Mouse (Mus musculus) CH12.LX (cell line): ENCODE measurements at regions not wholly inside any gene's neighbourhood (a gene's known extent, or its start where the extent isn't known, plus 50 kb on each side); places are given as distances from the start of the nearest gene placed in this dataset.

Source experiments
- DNase-seq: peaks from one replicate; pipeline ENCODE4 v3.0.0-alpha.2; 2013; ENCODE audit errors: extremely low read depth
- H3K27ac ChIP-seq: 2 replicates; pipeline ENCODE4 v1.5.1; 2012; ENCODE audit warnings: low read depth, mild to moderate bottlenecking, control low read depth, moderate library complexity; ENCODE audit not compliant: insufficient read depth
- H3K27me3 ChIP-seq: replicated peaks from 2 replicates; pipeline ENCODE3; 2012; ENCODE audit warnings: inconsistent platforms
- H3K36me3 ChIP-seq, 2 experiments: replicated peaks in 1 of 2; 2 replicates each; pipeline versions ENCODE3 to v1.6.1; 2012; ENCODE audit warnings: inconsistent platforms in 1 of 2, low read length in 1 of 2, mild to moderate bottlenecking in 1 of 2, mixed read lengths in 1 of 2, moderate library complexity in 1 of 2; ENCODE audit not compliant: control insufficient read depth in 1 of 2, insufficient read depth in 1 of 2
- H3K4me1 ChIP-seq, 2 experiments: 2 replicates each; pipeline ENCODE4 v1.6.1; 2012; ENCODE audit warnings: inconsistent platforms in 1 of 2, moderate library complexity in 1 of 2; ENCODE audit not compliant: insufficient read depth in 2 of 2, control insufficient read depth in 1 of 2
- H3K4me2 ChIP-seq: 2 replicates; pipeline ENCODE4 v1.6.1; 2012; ENCODE audit warnings: low read depth, mild to moderate bottlenecking, control low read depth; ENCODE audit not compliant: poor library complexity, insufficient read depth, severe bottlenecking
- H3K4me3 ChIP-seq, 3 experiments: fragments of 150-350 bp in 1 of 3; sonication (generic) in 1 of 3; replicated peaks in 1 of 3; 2 replicates each; pipeline versions ENCODE3 to v1.5.1; 2011 to 2012; ENCODE audit warnings: low read depth in 2 of 3, low read length in 2 of 3, mild to moderate bottlenecking in 2 of 3, moderate library complexity in 2 of 3, control low read depth in 1 of 3, improper control_type of control experiment in 1 of 3, inconsistent platforms in 1 of 3, mixed read lengths in 1 of 3; ENCODE audit not compliant: poor library complexity in 1 of 3
- H3K79me2 ChIP-seq: replicated peaks from 2 replicates; pipeline ENCODE4 v1.6.1; 2012; ENCODE audit warnings: mild to moderate bottlenecking, moderate library complexity; ENCODE audit not compliant: control insufficient read depth, poor library complexity, insufficient read depth, severe bottlenecking; ENCODE audit errors: extremely low read depth
- H3K9ac ChIP-seq: 2 replicates; pipeline ENCODE4 v1.6.1; 2012; ENCODE audit warnings: low read depth, mild to moderate bottlenecking, control low read depth, moderate library complexity; ENCODE audit not compliant: insufficient read depth
- H3K9me3 ChIP-seq: replicated peaks from 2 replicates; pipeline ENCODE3; 2012; ENCODE audit warnings: low read length, inconsistent platforms, mixed read lengths
- CHD1 ChIP-seq: IDR thresholded peaks from 2 replicates; pipeline ENCODE4 v1.6.1; 2012; ENCODE audit warnings: low read depth, low read length, improper control_type of control experiment, inconsistent platforms
- CHD2 ChIP-seq: IDR thresholded peaks from 2 replicates; pipeline ENCODE4 v1.6.1; 2011; ENCODE audit warnings: low read length, improper control_type of control experiment
- EP300 ChIP-seq: IDR thresholded peaks from 2 replicates; pipeline ENCODE4 v1.6.1; 2011; ENCODE audit warnings: low read length, improper control_type of control experiment
- GABPA ChIP-seq: IDR thresholded peaks from 2 replicates; pipeline ENCODE4 v1.6.1; 2012; ENCODE audit warnings: low read depth, low read length, improper control_type of control experiment, inconsistent platforms; ENCODE audit not compliant: insufficient replicate concordance
- HCFC1 ChIP-seq: IDR thresholded peaks from 2 replicates; pipeline ENCODE4 v1.6.1; 2012; ENCODE audit warnings: low read depth, mild to moderate bottlenecking, inconsistent platforms, low read length, improper control_type of control experiment
- IRF4 ChIP-seq: IDR thresholded peaks from 2 replicates; pipeline ENCODE4 v1.6.1; 2014; ENCODE audit warnings: low read depth, mild to moderate bottlenecking, inconsistent platforms, low read length, improper control_type of control experiment
- JUN ChIP-seq: IDR thresholded peaks from 2 replicates; pipeline ENCODE4 v1.6.1; 2011; ENCODE audit warnings: low read depth, mild to moderate bottlenecking, low read length, improper control_type of control experiment, moderate library complexity; ENCODE audit not compliant: insufficient read depth
- MAFK ChIP-seq: IDR thresholded peaks from 2 replicates; pipeline ENCODE4 v1.6.1; 2011; ENCODE audit warnings: low read length, improper control_type of control experiment; ENCODE audit not compliant: insufficient replicate concordance
- MAX ChIP-seq: IDR thresholded peaks from 2 replicates; pipeline ENCODE4 v1.6.1; 2011; ENCODE audit warnings: low read length, improper control_type of control experiment
- MEF2A ChIP-seq: IDR thresholded peaks from 2 replicates; pipeline ENCODE4 v1.6.1; 2014; ENCODE audit warnings: low read depth, mild to moderate bottlenecking, inconsistent platforms, low read length, improper control_type of control experiment, borderline replicate concordance
- NRF1 ChIP-seq: IDR thresholded peaks from 2 replicates; pipeline ENCODE4 v1.6.1; 2014; ENCODE audit warnings: low read depth, mild to moderate bottlenecking, inconsistent platforms, low read length, improper control_type of control experiment, moderate library complexity
- PAX5 ChIP-seq: IDR thresholded peaks from 2 replicates; pipeline ENCODE4 v1.6.1; 2012; ENCODE audit warnings: low read length, inconsistent platforms, mixed read lengths
- POLR2AphosphoS2 ChIP-seq: IDR thresholded peaks from 2 replicates; pipeline ENCODE4 v1.6.1; 2011; ENCODE audit warnings: low read depth, low read length, improper control_type of control experiment
- RCOR1 ChIP-seq: conservative IDR thresholded peaks from 2 replicates; pipeline ENCODE4 v1.6.1; 2012; ENCODE audit warnings: low read depth, mild to moderate bottlenecking, inconsistent platforms, low read length, improper control_type of control experiment
- SIN3A ChIP-seq: IDR thresholded peaks from 2 replicates; pipeline ENCODE4 v1.6.1; 2012; ENCODE audit warnings: low read length, improper control_type of control experiment, inconsistent platforms
- SMC3 ChIP-seq: IDR thresholded peaks from 2 replicates; pipeline ENCODE4 v1.6.1; 2011; ENCODE audit warnings: low read depth, low read length, improper control_type of control experiment
- TBP ChIP-seq: conservative IDR thresholded peaks from 2 replicates; pipeline ENCODE4 v1.6.1; 2011; ENCODE audit warnings: low read depth, low read length, improper control_type of control experiment
- TCF12 ChIP-seq: IDR thresholded peaks from 2 replicates; pipeline ENCODE4 v1.6.1; 2014; ENCODE audit warnings: low read depth, mild to moderate bottlenecking, inconsistent platforms, low read length, improper control_type of control experiment
- ZC3H11A ChIP-seq: IDR thresholded peaks from 2 replicates; pipeline ENCODE4 v1.6.1; 2012; ENCODE audit warnings: low read depth, mild to moderate bottlenecking, inconsistent platforms, low read length, improper control_type of control experiment
- ZNF384 ChIP-seq: IDR thresholded peaks from 2 replicates; pipeline ENCODE4 v1.6.1; 2012; ENCODE audit warnings: low read depth, low read length, improper control_type of control experiment, inconsistent platforms
- dilution Hi-C: fragments of 300-500 bp; cut with MboI; formaldehyde crosslinking; loops from 2 replicates; pipeline ENCODE4 v1.14.3; 2020; ENCODE audit warnings: low sequenced_read_pairs; ENCODE audit not compliant: extremely low pct_unique_long_range_greater_than_20kb, extremely low pct_ligation_motif_present
- in situ Hi-C: fragments of 300-500 bp; cut with MboI; formaldehyde crosslinking; loops from 3 replicates; pipeline ENCODE4 v1.14.3; 2019; ENCODE audit warnings: low sequenced_read_pairs, low pct_ligation_motif_present, low pct_unique_long_range_greater_than_20kb, mixed read lengths

DNA sequence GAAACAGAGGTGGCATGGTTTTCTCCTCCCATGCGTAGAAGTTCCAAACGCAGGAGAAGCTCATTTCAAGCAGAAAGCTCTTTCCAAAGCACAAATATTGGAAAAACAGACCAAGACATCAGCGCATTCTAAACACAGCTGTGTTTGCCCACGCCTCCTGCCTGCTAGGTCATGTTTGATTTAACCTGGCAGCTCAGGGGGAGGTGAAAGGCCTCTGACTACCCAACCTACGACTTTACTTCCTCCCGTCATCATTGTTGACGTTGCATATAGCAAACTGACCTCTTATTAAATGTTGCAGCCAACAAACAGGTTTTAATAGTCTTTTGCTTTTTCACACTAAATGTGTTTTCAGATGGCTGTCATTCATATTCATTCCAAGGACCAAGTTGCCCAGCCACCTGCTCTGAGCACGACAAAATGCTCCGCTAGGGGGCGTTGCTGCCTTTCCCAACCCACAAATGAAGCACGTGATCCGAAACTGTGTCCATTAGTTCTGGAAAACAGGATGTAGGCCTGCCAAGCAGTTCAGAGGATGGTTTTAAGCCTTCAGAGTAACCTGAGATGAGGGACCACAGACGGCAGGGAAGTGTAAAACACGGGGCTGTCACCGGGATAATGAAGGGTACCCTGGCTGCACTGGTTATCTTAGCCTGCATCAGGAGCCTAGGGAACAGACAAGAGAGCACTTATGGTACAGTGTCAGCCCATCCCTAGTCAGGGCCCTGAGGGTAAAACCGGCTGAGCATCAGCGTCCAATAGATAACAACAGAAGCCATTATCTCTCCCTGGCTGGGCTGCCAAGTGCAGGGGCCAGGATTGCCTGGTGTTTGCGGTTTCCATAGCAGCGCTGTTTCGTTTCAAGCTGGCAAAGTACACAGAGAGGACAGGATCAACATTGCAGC, 67.6 kb upstream of the Noct start (continued):
- TF ChIP-seq MEF2A, result no peak
- peak; percentile 7; the same call in 1 of the 2 replicates for TF ChIP-seq SMC3

DNA sequence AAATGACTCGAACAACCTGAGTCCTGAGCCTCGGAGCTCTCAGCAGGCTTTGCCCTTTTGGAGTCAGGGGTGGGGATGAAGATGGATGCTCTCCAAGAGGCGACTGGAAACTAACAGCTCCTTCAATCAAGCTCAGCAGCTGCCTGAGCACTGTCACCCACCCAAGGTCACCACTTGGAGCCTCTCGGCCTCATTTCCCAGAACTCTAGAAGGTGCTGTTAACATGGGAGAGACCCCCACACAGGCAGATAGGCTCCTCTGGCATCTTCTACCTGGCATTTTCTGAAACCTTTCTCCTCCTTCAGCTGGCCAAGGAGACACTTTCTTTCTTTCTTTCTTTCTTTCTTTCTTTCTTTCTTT, 67.0 kb upstream of the Noct start:
- no peak overlapping the region for H3K4me3 ChIP-seq
- no peak for TF ChIP-seq HCFC1
- TF ChIP-seq JUN, result no peak
- no peak for TF ChIP-seq TBP
- no peak for TF ChIP-seq POLR2AphosphoS2
- TF ChIP-seq MAX, result no peak
- no peak for TF ChIP-seq PAX5
- TF ChIP-seq EP300, result no peak
- TF ChIP-seq MEF2A, result no peak
- TF ChIP-seq SIN3A, result no peak
- no peak for TF ChIP-seq ZC3H11A
- no peak for TF ChIP-seq NRF1
- no peak for TF ChIP-seq TCF12
- TF ChIP-seq CHD1, result no peak
- no peak for TF ChIP-seq ZNF384
- TF ChIP-seq CHD2, result no peak
- no peak for TF ChIP-seq SMC3
- TF ChIP-seq GABPA, result no peak
- TF ChIP-seq MAFK, result no peak
- no peak for TF ChIP-seq RCOR1
- no peak for TF ChIP-seq IRF4
- no peak for DNase-seq
- H3K9ac ChIP-seq, result no peak overlapping the region
- in situ Hi-C loops (no loop called here), dilution Hi-C loops (no loop called here)
- H3K79me2 ChIP-seq, result no peaks in the 10 kb centered on the region
- peaks cover 0 to 3% of the 10 kb centered on the region in 2 experiments; a peak in 1 of 4 replicates for H3K4me1 ChIP-seq
- no peaks in the 10 kb centered on the region for H3K9me3 ChIP-seq
- H3K27ac ChIP-seq, result no peak overlapping the region
- H3K27me3 ChIP-seq, result no peaks in the 10 kb centered on the region
- no peak overlapping the region for H3K4me2 ChIP-seq
- no peaks in the 10 kb centered on the region for H3K36me3 ChIP-seq
